Mouse (Mus musculus): ENCODE data around the gene Kcnk3. TPM values are rescaled to one million over a fixed set of nuclear protein-coding genes. Genes with fewer than 3 reads are reported as not detected.

Gene Kcnk3
- polyA plus RNA-seq, 1 experiment from 2014 or later: 0.98 TPM

GRCm38 (mm10) chr5:30556284-30556683, 31.7 kb upstream of the Kcnk3 start:
- H3K9me3 ChIP-seq (replicated peaks; ENCODE audit: control insufficient read depth, low read length): no peaks in the 10 kb centered on the region
- no peak overlapping the region for H3K27ac ChIP-seq (replicated peaks; ENCODE audit: low read depth, low read length)
- no peak overlapping the region for H3K4me3 ChIP-seq (ENCODE audit: low read depth, low read length)
- no peak overlapping the region for H3K4me2 ChIP-seq (ENCODE audit: low read depth, low read length)
- DNase-seq (ENCODE audit: low spot score) (peak; percentile 51), ATAC-seq (replicated peaks; ENCODE audit: insufficient number of reproducible peaks, low FRiP score, low TSS enrichment, low read depth) (no peak)
- no peaks in the 10 kb centered on the region for H3K36me3 ChIP-seq (replicated peaks; ENCODE audit: control insufficient read depth, insufficient read depth, low read depth, low read length)
- H3K27me3 ChIP-seq (ENCODE audit: control insufficient read depth, insufficient read depth, low read length): no peaks in the 10 kb centered on the region
- 54% methylated on average over 3 of the region's 3 CpGs for WGBS
- no peak overlapping the region for H3K9ac ChIP-seq (replicated peaks; ENCODE audit: low read length)
- no peaks in the 10 kb centered on the region; the same call in 1 of the 2 replicates for H3K4me1 ChIP-seq (ENCODE audit: control insufficient read depth, insufficient read depth, low read length)

DNA sequence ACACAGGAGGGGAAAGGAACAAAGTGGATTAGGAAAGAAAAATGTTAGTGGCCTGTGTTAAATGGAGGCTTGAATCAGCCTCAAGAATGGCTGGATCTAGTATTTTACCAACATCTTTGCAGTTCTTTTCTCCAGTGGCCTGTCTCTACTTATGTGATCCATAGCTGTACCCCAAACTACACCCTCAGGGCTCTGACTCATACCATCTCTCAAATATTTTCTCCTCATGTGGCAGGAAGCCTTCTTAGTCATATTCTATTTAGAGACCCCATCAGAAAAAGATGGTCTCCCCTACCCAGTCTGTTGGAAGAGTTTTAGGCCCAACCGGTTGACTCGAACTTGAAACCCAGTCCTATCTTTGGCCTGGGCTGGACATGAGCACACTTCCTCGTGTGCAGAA, 28.5 kb upstream of the Kcnk3 start:
- no peaks in the 10 kb centered on the region for H3K36me3 ChIP-seq (replicated peaks; ENCODE audit: control insufficient read depth, insufficient read depth, low read depth, low read length)
- H3K4me1 ChIP-seq (ENCODE audit: control insufficient read depth, insufficient read depth, low read length): no peaks in the 10 kb centered on the region; the same call in 1 of the 2 replicates
- no peak overlapping the region for H3K4me3 ChIP-seq (ENCODE audit: low read depth, low read length)
- H3K27ac ChIP-seq (replicated peaks; ENCODE audit: low read depth, low read length): no peak overlapping the region
- ATAC-seq (replicated peaks; ENCODE audit: insufficient number of reproducible peaks, low FRiP score, low TSS enrichment, low read depth) (no peak), DNase-seq (ENCODE audit: low spot score) (no peak)
- H3K4me2 ChIP-seq (ENCODE audit: low read depth, low read length): no peak overlapping the region
- H3K9me3 ChIP-seq (replicated peaks; ENCODE audit: control insufficient read depth, low read length): no peaks in the 10 kb centered on the region
- H3K9ac ChIP-seq (replicated peaks; ENCODE audit: low read length): no peak overlapping the region
- 83% methylated on average over 3 of the region's 3 CpGs for WGBS
- no peaks in the 10 kb centered on the region for H3K27me3 ChIP-seq (ENCODE audit: control insufficient read depth, insufficient read depth, low read length)

GRCm38 (mm10) chr5:30559986-30560493, 27.9 kb upstream of the Kcnk3 start:
- ATAC-seq (replicated peaks; ENCODE audit: insufficient number of reproducible peaks, low FRiP score, low TSS enrichment, low read depth) (no peak), DNase-seq (ENCODE audit: low spot score) (no peak)
- H3K36me3 ChIP-seq (replicated peaks; ENCODE audit: control insufficient read depth, insufficient read depth, low read depth, low read length): no peaks in the 10 kb centered on the region
- H3K4me1 ChIP-seq (ENCODE audit: control insufficient read depth, insufficient read depth, low read length): no peaks in the 10 kb centered on the region; the same call in 1 of the 2 replicates
- no peak overlapping the region for H3K9ac ChIP-seq (replicated peaks; ENCODE audit: low read length)
- H3K4me2 ChIP-seq (ENCODE audit: low read depth, low read length): no peak overlapping the region
- H3K27me3 ChIP-seq (ENCODE audit: control insufficient read depth, insufficient read depth, low read length): no peaks in the 10 kb centered on the region
- no peaks in the 10 kb centered on the region for H3K9me3 ChIP-seq (replicated peaks; ENCODE audit: control insufficient read depth, low read length)
- 40% methylated on average over 3 of the region's 3 CpGs for WGBS
- H3K4me3 ChIP-seq (ENCODE audit: low read depth, low read length): no peak overlapping the region
- H3K27ac ChIP-seq (replicated peaks; ENCODE audit: low read depth, low read length): no peak overlapping the region

DNA sequence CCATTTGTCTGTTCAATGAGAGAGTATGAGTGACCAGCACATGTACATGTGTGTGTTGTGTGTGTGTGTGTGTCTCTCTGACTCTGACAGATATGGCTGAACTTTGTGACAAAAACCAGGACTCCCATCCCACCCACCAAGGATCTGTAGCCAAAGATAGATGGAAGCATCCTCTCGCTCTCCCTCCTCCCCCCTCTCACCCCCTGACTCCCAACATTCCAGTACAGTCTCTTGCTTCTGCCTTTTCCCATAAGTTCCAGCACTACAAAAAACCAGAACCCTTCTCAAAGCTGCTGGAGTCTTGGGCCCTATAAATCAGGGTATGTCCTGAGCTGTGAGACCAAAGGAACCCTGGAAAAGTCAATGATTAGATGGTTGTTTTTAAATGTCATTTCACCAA, 19.5 kb upstream of the Kcnk3 start:
- no peak for ATAC-seq (replicated peaks; ENCODE audit: insufficient number of reproducible peaks, low FRiP score, low TSS enrichment, low read depth)
- H3K4me1 ChIP-seq (ENCODE audit: control insufficient read depth, insufficient read depth, low read length): no peaks in the 10 kb centered on the region
- 96% methylated on average over 1 of the region's 1 CpGs for WGBS

GRCm38 (mm10) chr5:30571820-30572219, 16.1 kb upstream of the Kcnk3 start:
- H3K36me3 ChIP-seq (replicated peaks; ENCODE audit: control insufficient read depth, insufficient read depth, low read depth, low read length): no peaks in the 10 kb centered on the region
- H3K27ac ChIP-seq (replicated peaks; ENCODE audit: low read depth, low read length): no peak overlapping the region
- no peak overlapping the region for H3K4me3 ChIP-seq (ENCODE audit: low read depth, low read length)
- H3K9ac ChIP-seq (replicated peaks; ENCODE audit: low read length): no peak overlapping the region
- H3K27me3 ChIP-seq (ENCODE audit: control insufficient read depth, insufficient read depth, low read length): no peaks in the 10 kb centered on the region
- DNase-seq (ENCODE audit: low spot score) (no peak), ATAC-seq (replicated peaks; ENCODE audit: insufficient number of reproducible peaks, low FRiP score, low TSS enrichment, low read depth) (no peak)
- 68% methylated on average over 5 of the region's 5 CpGs for WGBS
- no peaks in the 10 kb centered on the region for H3K4me1 ChIP-seq (ENCODE audit: control insufficient read depth, insufficient read depth, low read length)
- no peak overlapping the region for H3K4me2 ChIP-seq (ENCODE audit: low read depth, low read length)
- H3K9me3 ChIP-seq (replicated peaks; ENCODE audit: control insufficient read depth, low read length): no peaks in the 10 kb centered on the region

More for the DNA sequence above, 19.5 kb upstream of the Kcnk3 start:
- Histone ChIP-seq H3K4me2 (ENCODE audit: low read depth, low read length) (no peak overlapping the region), H3K27me3 (ENCODE audit: control insufficient read depth, insufficient read depth, low read length) (no peaks in the 10 kb centered on the region), H3K9me3 (replicated peaks; ENCODE audit: control insufficient read depth, low read length) (no peaks in the 10 kb centered on the region), H3K27ac (replicated peaks; ENCODE audit: low read depth, low read length) (no peak overlapping the region), H3K9ac (replicated peaks; ENCODE audit: low read length) (no peak overlapping the region), H3K4me3 (ENCODE audit: low read depth, low read length) (no peak overlapping the region), H3K36me3 (replicated peaks; ENCODE audit: control insufficient read depth, insufficient read depth, low read depth, low read length) (no peaks in the 10 kb centered on the region)
- DNase-seq (ENCODE audit: low spot score): no peak

- no peak overlapping the region for H3K4me3 ChIP-seq (ENCODE audit: low read depth, low read length)
- no peaks in the 10 kb centered on the region for H3K4me1 ChIP-seq (ENCODE audit: control insufficient read depth, insufficient read depth, low read length)
- ATAC-seq (replicated peaks; ENCODE audit: insufficient number of reproducible peaks, low FRiP score, low TSS enrichment, low read depth) (no peak), DNase-seq (ENCODE audit: low spot score) (no peak)
- H3K36me3 ChIP-seq (replicated peaks; ENCODE audit: control insufficient read depth, insufficient read depth, low read depth, low read length): no peaks in the 10 kb centered on the region
- no peak overlapping the region for H3K27ac ChIP-seq (replicated peaks; ENCODE audit: low read depth, low read length)
- 91% methylated on average over 8 of the region's 8 CpGs for WGBS
- H3K4me2 ChIP-seq (ENCODE audit: low read depth, low read length): no peak overlapping the region
- H3K9me3 ChIP-seq (replicated peaks; ENCODE audit: control insufficient read depth, low read length): no peaks in the 10 kb centered on the region
- H3K27me3 ChIP-seq (ENCODE audit: control insufficient read depth, insufficient read depth, low read length): no peaks in the 10 kb centered on the region
- H3K9ac ChIP-seq (replicated peaks; ENCODE audit: low read length): no peak overlapping the region
Measured at GRCm38 (mm10) chr5:30574367-30574766, 13.6 kb upstream of the Kcnk3 start.

- Histone ChIP-seq H3K36me3 (replicated peaks; ENCODE audit: control insufficient read depth, insufficient read depth, low read depth, low read length) (no peaks in the 10 kb centered on the region), H3K9me3 (replicated peaks; ENCODE audit: control insufficient read depth, low read length) (no peaks in the 10 kb centered on the region), H3K4me2 (ENCODE audit: low read depth, low read length) (no peak overlapping the region), H3K27me3 (ENCODE audit: control insufficient read depth, insufficient read depth, low read length) (no peaks in the 10 kb centered on the region), H3K27ac (replicated peaks; ENCODE audit: low read depth, low read length) (no peak overlapping the region), H3K4me3 (ENCODE audit: low read depth, low read length) (no peak overlapping the region), H3K9ac (replicated peaks; ENCODE audit: low read length) (no peak overlapping the region), H3K4me1 (ENCODE audit: control insufficient read depth, insufficient read depth, low read length) (no peaks in the 10 kb centered on the region)
- ATAC-seq (replicated peaks; ENCODE audit: insufficient number of reproducible peaks, low FRiP score, low TSS enrichment, low read depth) (no peak), DNase-seq (ENCODE audit: low spot score) (no peak)
- WGBS: 81% methylated on average over 7 of the region's 7 CpGs
Measured at GRCm38 (mm10) chr5:30576233-30576632, 11.7 kb upstream of the Kcnk3 start.

- no peak for ATAC-seq (replicated peaks; ENCODE audit: insufficient number of reproducible peaks, low FRiP score, low TSS enrichment, low read depth)
- Histone ChIP-seq H3K4me3 (ENCODE audit: low read depth, low read length) (no peak overlapping the region), H3K4me2 (ENCODE audit: low read depth, low read length) (no peak overlapping the region), H3K36me3 (replicated peaks; ENCODE audit: control insufficient read depth, insufficient read depth, low read depth, low read length) (no peaks in the 10 kb centered on the region), H3K9me3 (replicated peaks; ENCODE audit: control insufficient read depth, low read length) (no peaks in the 10 kb centered on the region), H3K4me1 (ENCODE audit: control insufficient read depth, insufficient read depth, low read length) (no peaks in the 10 kb centered on the region), H3K27me3 (ENCODE audit: control insufficient read depth, insufficient read depth, low read length) (no peaks in the 10 kb centered on the region), H3K27ac (replicated peaks; ENCODE audit: low read depth, low read length) (no peak overlapping the region), H3K9ac (replicated peaks; ENCODE audit: low read length) (no peak overlapping the region)
- WGBS: 80% methylated on average over 9 of the region's 9 CpGs
- DNase-seq (ENCODE audit: low spot score): no peak
Measured at GRCm38 (mm10) chr5:30577251-30577650, 10.7 kb upstream of the Kcnk3 start.

Measured in embryonic facial prominence, embryonic 11.5 days (tissue).